Mouse (Mus musculus): ENCODE data around the gene Syt17. TPM values are rescaled to one million over a fixed set of nuclear protein-coding genes. Genes with fewer than 3 reads are reported as not detected.
A peak's percentile ranks its signal among the peaks of the same experiment; 100 is the strongest.

Gene Syt17
- total and polyA plus RNA-seq, 3 experiments = not detected

GRCm38 (mm10) chr7:118441535-118441934, 6.5 kb downstream of the Syt17 start (continued):
- no peak for TF ChIP-seq MYC (IDR thresholded peaks at IDR 0.05; ENCODE audit: low read depth, low read length)

- H3K36me3 ChIP-seq (replicated peaks in 1 of 2; ENCODE audit: control insufficient read depth in 1 of 2, insufficient read depth in 1 of 2, low read length in 1 of 2) = no peaks in the 10 kb centered on the region
- no peak overlapping the region for H3K9ac ChIP-seq (ENCODE audit: insufficient read depth, low read depth)
- no peaks in the 10 kb centered on the region for H3K9me3 ChIP-seq (replicated peaks; ENCODE audit: low read length)
- dilution Hi-C loops (cut with MboI; ENCODE audit: extremely low pct_ligation_motif_present, extremely low pct_unique_long_range_greater_than_20kb, low sequenced_read_pairs) (no loop called here), in situ Hi-C loops (cut with MboI; ENCODE audit: low pct_ligation_motif_present, low pct_unique_long_range_greater_than_20kb, low sequenced_read_pairs) (no loop called here)
- H3K4me3 ChIP-seq (replicated peaks in 1 of 3; ENCODE audit: low read depth in 2 of 3, low read length in 2 of 3, poor library complexity in 1 of 3) = no peak overlapping the region
- no peak overlapping the region for H3K4me2 ChIP-seq (ENCODE audit: insufficient read depth, low read depth, poor library complexity, severe bottlenecking)
- DNase-seq (ENCODE audit: extremely low read depth) = peak; percentile 55
- TF ChIP-seq SIN3A (IDR thresholded peaks at IDR 0.05; ENCODE audit: low read length) = no peak
- no peak for TF ChIP-seq ETS1 (conservative IDR thresholded peaks at IDR 0.05; ENCODE audit: low read depth, low read length)
- 0 out of 2 replicates have a peak, but pooled peaks have one; percentile 18 for TF ChIP-seq TCF12 (IDR thresholded peaks at IDR 0.05; ENCODE audit: low read depth, low read length)
- peak; percentile 47; the same call in 1 of the 2 replicates for TF ChIP-seq ZC3H11A (IDR thresholded peaks at IDR 0.05; ENCODE audit: low read depth, low read length)
- TF ChIP-seq EP300 (IDR thresholded peaks at IDR 0.05; ENCODE audit: low read length) = no peak
- no peak for TF ChIP-seq MEF2A (IDR thresholded peaks at IDR 0.05; ENCODE audit: borderline replicate concordance, low read depth, low read length)
- no peak for TF ChIP-seq UBTF (IDR thresholded peaks at IDR 0.05; ENCODE audit: low read depth, low read length)
- TF ChIP-seq ELF1 (IDR thresholded peaks at IDR 0.05; ENCODE audit: low read depth, low read length) = no peak
- peak; percentile 93 for TF ChIP-seq SMC3 (IDR thresholded peaks at IDR 0.05; ENCODE audit: low read depth, low read length)
- no peak for TF ChIP-seq IRF4 (IDR thresholded peaks at IDR 0.05; ENCODE audit: low read depth, low read length)
- TF ChIP-seq HCFC1 (IDR thresholded peaks at IDR 0.05; ENCODE audit: low read depth, low read length) = no peak
- TF ChIP-seq GABPA (IDR thresholded peaks at IDR 0.05; ENCODE audit: insufficient replicate concordance, low read depth, low read length) = no peak
- TF ChIP-seq CTCF (conservative IDR thresholded peaks at IDR 0.05 in 1 of 2, IDR thresholded peaks at IDR 0.05 in 1 of 2; ENCODE audit: low read depth in 2 of 2, low read length in 2 of 2) = peak; percentile 83 to 90
- peak; percentile 73 for TF ChIP-seq RAD21 (IDR thresholded peaks at IDR 0.05; ENCODE audit: low read depth, low read length)
- TF ChIP-seq MAFK (IDR thresholded peaks at IDR 0.05; ENCODE audit: insufficient replicate concordance, low read length) = no peak
- TF ChIP-seq ZNF384 (IDR thresholded peaks at IDR 0.05; ENCODE audit: low read depth, low read length) = no peak
- TF ChIP-seq RCOR1 (conservative IDR thresholded peaks at IDR 0.05; ENCODE audit: low read depth, low read length) = no peak
- no peak for TF ChIP-seq ZKSCAN1 (IDR thresholded peaks at IDR 0.05; ENCODE audit: borderline replicate concordance, low read depth, low read length)
- no peak for TF ChIP-seq MYC (IDR thresholded peaks at IDR 0.05; ENCODE audit: low read depth, low read length)
- TF ChIP-seq CHD2 (IDR thresholded peaks at IDR 0.05; ENCODE audit: low read length) = no peak
- no peak overlapping the region for H3K27ac ChIP-seq (ENCODE audit: insufficient read depth, low read depth)
- no peaks in the 10 kb centered on the region for H3K4me1 ChIP-seq (ENCODE audit: control insufficient read depth in 1 of 2, insufficient read depth in 2 of 2)
- H3K79me2 ChIP-seq (replicated peaks; ENCODE audit: control insufficient read depth, extremely low read depth, insufficient read depth, poor library complexity, severe bottlenecking) = no peaks in the 10 kb centered on the region
- H3K27me3 ChIP-seq (replicated peaks) = peaks cover 9% of the 10 kb centered on the region
These were observed 10.8 kb downstream of the Syt17 start for GRCm38 (mm10) chr7:118437101-118437802.
